Mouse (Mus musculus) hindbrain, postnatal 0 days (tissue): ENCODE measurements around the gene Fgfr2. TPM values are rescaled to one million over a fixed set of nuclear protein-coding genes. Genes with fewer than 3 reads are reported as not detected.

ENCODE experiments used
- ATAC-seq: fragments of 200-750 bp; cut with Nextera tagmentation; 2 replicates; pipeline ENCODE4 v1.8.0; 2017; ENCODE audit warnings: mild to moderate bottlenecking, moderate TSS enrichment, moderate library complexity
- DNase-seq: peaks from one replicate; pipeline ENCODE4 v3.0.0-alpha.2; 2015; ENCODE audit warnings: low spot score
- H3K27ac ChIP-seq: fragments of 300-500 bp; sonication (generic); 2 replicates; pipeline ENCODE4 v1.5.1; 2014; ENCODE audit warnings: mild to moderate bottlenecking
- H3K27me3 ChIP-seq: fragments of 300-500 bp; sonication (generic); 2 replicates; pipeline ENCODE4 v1.6.1; 2014; ENCODE audit warnings: low read length, mixed read lengths; ENCODE audit not compliant: insufficient read depth
- H3K36me3 ChIP-seq: fragments of 300-500 bp; sonication (generic); 2 replicates; pipeline ENCODE4 v1.6.1; 2014; ENCODE audit warnings: low read length, mixed read lengths; ENCODE audit not compliant: insufficient read depth
- H3K4me1 ChIP-seq: fragments of 300-500 bp; sonication (generic); 2 replicates; pipeline ENCODE4 v1.6.1; 2014; ENCODE audit warnings: antibody characterized with exemption, low read length, mixed read lengths; ENCODE audit not compliant: insufficient read depth
- H3K4me2 ChIP-seq: fragments of 300-500 bp; sonication (generic); 2 replicates; pipeline ENCODE4 v1.6.1; 2014; ENCODE audit warnings: low read depth, mild to moderate bottlenecking, low read length, moderate library complexity, mixed read lengths
- H3K4me3 ChIP-seq: fragments of 300-500 bp; sonication (generic); 2 replicates; pipeline ENCODE4 v1.5.1; 2014; ENCODE audit warnings: low read length
- H3K9ac ChIP-seq: fragments of 300-500 bp; sonication (generic); replicated peaks from 2 replicates; pipeline ENCODE4 v1.6.1; 2014; ENCODE audit warnings: mild to moderate bottlenecking, low read length, moderate library complexity, mixed read lengths
- H3K9me3 ChIP-seq: fragments of 300-500 bp; sonication (generic); 2 replicates; pipeline ENCODE4 v1.6.1; 2016; ENCODE audit warnings: low read length, mixed read lengths
- CTCF ChIP-seq: IDR thresholded peaks from 2 replicates; pipeline ENCODE4 v1.5.1; 2016; ENCODE audit warnings: antibody characterized with exemption, control low read depth, low read depth
- WGBS: fragments of 180-500 bp; shearing (Covaris S2); extraction: QIAGEN DNeasy Blood & Tissue Kit; methylation state at CpG from one replicate; pipeline ENCODE4 v1.1.7; 2014; 5-methylcytosine and 5-hydroxymethylcytosine counted together
- polyA plus RNA-seq: library from polyadenylated mRNA; unstranded; fragments of >200 nt; fragmentation: Nextera tagmentation; extraction: Ambion mirVana; gene quantifications from 2 replicates; pipeline ENCODE4 v1.2.1, GENCODE M21; 2015
- total RNA-seq: library from RNA; depleted of rRNA; stranded (reverse); fragments of >200 nt; gene quantifications from 2 replicates; pipeline ENCODE4 v1.2.3, GENCODE M21; 2014

Gene Fgfr2
- total and polyA plus RNA-seq, 2 experiments from 2014 or later: 17.3 to 49.0 TPM

DNA sequence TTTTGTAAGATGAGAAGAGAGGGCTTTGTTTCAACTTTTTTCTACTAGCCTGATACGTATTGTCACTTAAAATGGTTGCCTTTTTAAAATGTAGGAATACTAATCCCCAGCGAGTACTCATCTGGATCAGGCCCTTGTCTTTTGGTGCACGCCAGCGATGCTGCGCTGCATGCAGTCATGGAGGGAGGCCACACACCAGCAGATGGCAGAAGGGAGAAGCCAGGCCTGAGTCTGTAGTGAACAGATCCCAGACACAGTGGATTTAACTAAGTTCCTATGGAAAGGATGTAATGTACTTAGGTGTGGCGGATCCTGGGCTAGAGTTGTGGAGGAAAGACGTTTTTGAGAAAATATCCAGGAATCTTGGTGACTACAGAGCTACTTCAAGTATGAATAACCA, 239.1 kb downstream of the Fgfr2 start:
- no peak overlapping the region for H3K27ac ChIP-seq
- DNase-seq: peak; percentile 18
- peak; percentile 60 for TF ChIP-seq CTCF

DNA sequence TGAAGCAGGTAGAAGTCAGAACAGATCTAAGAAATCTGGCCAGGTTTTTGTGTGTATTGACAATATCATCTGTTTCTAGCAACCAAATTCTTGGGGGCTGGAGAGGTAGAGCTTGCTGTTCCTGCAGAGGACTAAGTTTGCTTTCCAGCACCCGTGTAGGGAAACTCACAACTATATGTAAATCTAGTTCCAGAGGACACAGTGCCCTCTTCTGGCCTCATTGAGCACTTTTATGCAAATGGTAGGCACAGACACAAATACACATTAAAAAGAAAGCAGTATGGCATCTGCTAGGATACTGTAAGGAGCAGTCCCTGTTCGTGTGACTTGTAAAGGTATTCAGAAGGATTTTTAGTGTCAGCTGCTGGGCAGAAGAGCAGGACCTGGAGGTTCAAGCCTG, 240.8 kb downstream of the Fgfr2 start:
- Histone ChIP-seq H3K9me3 (no peaks in the 10 kb centered on the region), H3K36me3 (peaks cover 47% of the 10 kb centered on the region), H3K4me2 (no peak overlapping the region), H3K9ac (no peak overlapping the region), H3K27me3 (no peaks in the 10 kb centered on the region), H3K4me1 (no peaks in the 10 kb centered on the region), H3K27ac (no peak overlapping the region), H3K4me3 (no peak overlapping the region)
- WGBS: 71% methylated on average over 2 of the region's 2 CpGs
- TF ChIP-seq CTCF: peak; percentile 48
- DNase-seq: peak; percentile 35
- no peak for ATAC-seq

More for the DNA sequence above, 239.1 kb downstream of the Fgfr2 start:
- H3K27me3 ChIP-seq: no peaks in the 10 kb centered on the region
- H3K9me3 ChIP-seq: no peaks in the 10 kb centered on the region
- no peak overlapping the region for H3K9ac ChIP-seq
- H3K4me1 ChIP-seq: no peaks in the 10 kb centered on the region
- WGBS: 91% methylated on average over 7 of the region's 7 CpGs
- H3K4me3 ChIP-seq: no peak overlapping the region
- peaks cover 37% of the 10 kb centered on the region for H3K36me3 ChIP-seq
- no peak for ATAC-seq
- no peak overlapping the region for H3K4me2 ChIP-seq

DNA sequence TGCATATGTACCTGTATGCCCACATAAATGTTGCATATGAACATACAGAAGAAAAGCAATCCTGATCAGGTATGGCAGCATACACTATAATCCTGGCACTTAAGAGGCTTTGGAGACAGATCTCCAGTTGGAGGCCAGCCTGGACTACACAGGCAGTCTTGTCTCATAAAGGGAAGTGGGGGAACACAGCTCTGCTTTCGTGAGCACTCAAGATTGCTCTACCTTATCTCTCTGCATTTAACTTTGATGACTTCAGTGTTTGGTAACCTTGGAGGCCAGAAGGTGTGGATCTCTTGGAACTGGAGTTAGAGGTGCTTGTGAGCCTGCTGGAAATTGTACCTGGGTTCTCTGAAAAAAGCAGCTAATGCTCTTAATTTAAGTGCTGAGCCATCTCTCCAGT, 242.9 kb downstream of the Fgfr2 start:
- H3K4me1 ChIP-seq: no peaks in the 10 kb centered on the region
- H3K27me3 ChIP-seq: no peaks in the 10 kb centered on the region
- H3K4me2 ChIP-seq: no peak overlapping the region
- no peak for DNase-seq
- H3K4me3 ChIP-seq: no peak overlapping the region
- H3K9me3 ChIP-seq: no peaks in the 10 kb centered on the region
- peaks cover 66% of the 10 kb centered on the region for H3K36me3 ChIP-seq
- H3K9ac ChIP-seq: no peak overlapping the region
- WGBS: 89% methylated on average over 1 of the region's 1 CpGs
- TF ChIP-seq CTCF: no peak
- no peak for ATAC-seq
- no peak overlapping the region for H3K27ac ChIP-seq

DNA sequence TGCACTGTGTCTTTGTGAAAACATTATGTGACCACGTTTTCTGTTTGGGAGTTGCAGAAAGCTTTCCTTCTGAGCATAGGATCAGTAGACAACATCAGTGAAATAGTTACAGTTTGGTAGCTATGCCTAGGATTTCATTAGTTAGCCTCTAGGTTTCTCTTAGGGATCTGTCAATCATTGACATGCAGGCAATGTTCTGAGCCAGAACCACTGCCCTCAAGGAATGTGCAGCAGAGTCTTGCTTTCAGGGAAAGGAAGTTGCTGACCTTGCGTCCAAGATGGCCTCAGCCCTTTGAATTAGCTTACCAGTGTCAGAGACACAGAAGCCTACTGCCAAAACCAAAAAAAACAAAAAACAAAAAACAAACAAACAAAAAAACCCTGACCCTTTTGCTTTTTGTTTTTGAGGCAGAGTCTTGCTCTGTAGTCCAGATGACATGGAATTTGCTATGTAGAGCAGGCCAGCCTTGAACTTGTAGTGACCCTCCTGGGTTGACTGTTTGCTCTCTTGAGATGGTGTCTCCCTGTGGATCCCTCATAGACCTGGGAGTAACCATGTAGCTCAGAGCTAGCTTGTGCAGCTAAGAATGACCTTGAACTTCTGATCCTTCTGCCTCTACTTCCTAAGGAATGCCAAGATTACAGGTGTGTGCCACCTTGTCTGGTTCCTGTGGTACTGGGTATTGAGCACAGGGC, 247.6 kb downstream of the Fgfr2 start:
- no peak for TF ChIP-seq CTCF
- Histone ChIP-seq H3K4me1 (no peaks in the 10 kb centered on the region), H3K27ac (no peak overlapping the region), H3K9ac (no peak overlapping the region), H3K4me3 (no peak overlapping the region), H3K27me3 (no peaks in the 10 kb centered on the region), H3K36me3 (peaks cover 79% of the 10 kb centered on the region), H3K4me2 (no peak overlapping the region), H3K9me3 (no peaks in the 10 kb centered on the region)
- DNase-seq (no peak), ATAC-seq (no peak)
- 94% methylated on average over 2 of the region's 2 CpGs for WGBS

DNA sequence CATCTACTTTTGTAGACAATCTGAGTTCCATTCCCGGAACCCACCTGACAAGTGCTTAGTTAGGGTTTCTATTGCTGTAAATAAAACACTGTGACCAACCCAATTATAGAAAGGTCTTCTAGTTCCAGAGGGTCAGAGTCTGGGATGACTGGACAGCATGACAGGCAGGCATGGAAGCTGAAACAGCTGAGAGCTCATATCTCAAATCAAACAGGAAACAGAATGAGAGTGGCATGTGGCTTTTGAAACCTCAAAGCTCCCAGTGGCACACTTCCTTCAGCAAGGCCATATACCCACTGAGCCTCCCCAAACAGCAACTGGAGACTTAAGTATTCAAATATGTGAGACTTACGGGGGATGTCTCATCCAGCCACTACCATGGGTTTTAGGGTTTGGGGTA, 250.1 kb downstream of the Fgfr2 start:
- no peak overlapping the region for H3K4me2 ChIP-seq
- 87% methylated on average over 2 of the region's 2 CpGs for WGBS
- H3K36me3 ChIP-seq: peaks cover 64% of the 10 kb centered on the region

DNA sequence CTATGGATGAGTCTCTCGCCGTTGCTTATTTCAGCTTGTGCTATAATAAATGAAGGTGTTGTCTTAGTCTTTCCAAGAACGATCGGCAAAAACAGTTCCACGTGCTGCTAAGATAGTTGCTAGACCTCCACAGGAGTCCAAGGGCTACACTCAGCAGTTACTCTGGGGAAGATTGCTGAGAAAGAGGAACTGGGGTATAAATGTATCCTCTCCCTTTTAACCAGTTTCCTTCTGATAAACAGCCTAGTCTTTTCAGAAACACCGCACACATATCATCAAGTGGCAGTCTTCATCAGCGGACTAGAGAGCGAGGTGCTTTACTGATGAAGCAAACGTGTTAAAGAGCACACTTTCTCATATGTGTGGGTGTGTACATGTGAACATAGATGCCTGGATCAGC, 256.8 kb downstream of the Fgfr2 start:
- Histone ChIP-seq H3K27ac (no peak overlapping the region), H3K4me2 (no peak overlapping the region), H3K27me3 (no peaks in the 10 kb centered on the region), H3K9ac (no peak overlapping the region), H3K4me3 (no peak overlapping the region), H3K36me3 (peaks cover 32% of the 10 kb centered on the region; the same call in 1 of the 2 replicates), H3K4me1 (no peaks in the 10 kb centered on the region), H3K9me3 (no peaks in the 10 kb centered on the region)
- TF ChIP-seq CTCF: no peak
- ATAC-seq: no peak
- DNase-seq: no peak
- 91% methylated on average over 9 of the region's 9 CpGs for WGBS

More for the DNA sequence above, 250.1 kb downstream of the Fgfr2 start:
- no peak for ATAC-seq
- H3K9ac ChIP-seq: no peak overlapping the region
- H3K27ac ChIP-seq: no peak overlapping the region
- H3K27me3 ChIP-seq: no peaks in the 10 kb centered on the region
- H3K4me3 ChIP-seq: no peak overlapping the region
- no peaks in the 10 kb centered on the region for H3K9me3 ChIP-seq
- no peak for DNase-seq
- no peak for TF ChIP-seq CTCF
- H3K4me1 ChIP-seq: no peaks in the 10 kb centered on the region
